Mouse (Mus musculus) spleen, postnatal 4 days (tissue): ENCODE measurements around the gene Gm20931.
"Not testable (repeated sequence)": the region's sequence is repeated elsewhere in the genome, so short reads cannot be mapped to it uniquely, and the experiment has no call there.

ENCODE experiments used
- DNase-seq, 2 experiments: peaks; one replicate each; pipeline ENCODE4 v3.0.0; 2022; ENCODE audit warnings: low spot score in 2 of 2

Gene Gm20931

GRCm38 (mm10) chrY:55213420-55213819 is at the start of gene Gm20931:
Gm20931 (plus strand) TSS chrY:55213720.
- DNase-seq = not testable (repeated sequence)
